Mouse (Mus musculus): ENCODE data around the gene Rgs6. TPM values are rescaled to one million over a fixed set of nuclear protein-coding genes. Genes with fewer than 3 reads are reported as not detected.

Rgs6 gene
- total and polyA plus RNA-seq, 3 experiments: not detected

- dilution Hi-C loops (cut with MboI; ENCODE audit: extremely low pct_ligation_motif_present, extremely low pct_unique_long_range_greater_than_20kb, low sequenced_read_pairs): no loop called here
- in situ Hi-C loops (cut with MboI; ENCODE audit: low pct_ligation_motif_present, low pct_unique_long_range_greater_than_20kb, low sequenced_read_pairs): no loop called here
- H3K4me1 ChIP-seq (ENCODE audit: control insufficient read depth in 1 of 2, insufficient read depth in 2 of 2): peaks cover 0 to 6% of the 10 kb centered on the region in 2 experiments; a peak in 1 of 4 replicates
These were observed 111.4 kb downstream of the Rgs6 start for GRCm38 (mm10) chr12:82699528-82699905.

GRCm38 (mm10) chr12:82700241-82700640, 112.1 kb downstream of the Rgs6 start:
- H3K27ac ChIP-seq (ENCODE audit: insufficient read depth, low read depth): no peak overlapping the region
- no peaks in the 10 kb centered on the region for H3K79me2 ChIP-seq (replicated peaks; ENCODE audit: control insufficient read depth, extremely low read depth, insufficient read depth, poor library complexity, severe bottlenecking)
- no peak overlapping the region for H3K4me3 ChIP-seq (replicated peaks in 1 of 3; ENCODE audit: low read depth in 2 of 3, low read length in 2 of 3, poor library complexity in 1 of 3)
- peaks cover 0 to 6% of the 10 kb centered on the region in 2 experiments; a peak in 1 of 4 replicates for H3K4me1 ChIP-seq (ENCODE audit: control insufficient read depth in 1 of 2, insufficient read depth in 2 of 2)
- in situ Hi-C loops (cut with MboI; ENCODE audit: low pct_ligation_motif_present, low pct_unique_long_range_greater_than_20kb, low sequenced_read_pairs) (no loop called here), dilution Hi-C loops (cut with MboI; ENCODE audit: extremely low pct_ligation_motif_present, extremely low pct_unique_long_range_greater_than_20kb, low sequenced_read_pairs) (no loop called here)
- H3K9me3 ChIP-seq (replicated peaks; ENCODE audit: low read length): no peaks in the 10 kb centered on the region
- no peaks in the 10 kb centered on the region for H3K36me3 ChIP-seq (replicated peaks in 1 of 2; ENCODE audit: control insufficient read depth in 1 of 2, insufficient read depth in 1 of 2, low read length in 1 of 2)
- TF ChIP-seq NRF1 (IDR thresholded peaks at IDR 0.05; ENCODE audit: low read depth, low read length) (no peak), JUND (conservative IDR thresholded peaks at IDR 0.05; ENCODE audit: low read depth, low read length) (no peak), PAX5 (IDR thresholded peaks at IDR 0.05; ENCODE audit: low read length) (no peak), GABPA (IDR thresholded peaks at IDR 0.05; ENCODE audit: insufficient replicate concordance, low read depth, low read length) (no peak), JUN (IDR thresholded peaks at IDR 0.05; ENCODE audit: insufficient read depth, low read depth, low read length) (no peak), TBP (conservative IDR thresholded peaks at IDR 0.05; ENCODE audit: low read depth, low read length) (no peak), ETS1 (conservative IDR thresholded peaks at IDR 0.05; ENCODE audit: low read depth, low read length) (no peak), ZNF384 (IDR thresholded peaks at IDR 0.05; ENCODE audit: low read depth, low read length) (no peak), USF1 (IDR thresholded peaks at IDR 0.05; ENCODE audit: low read depth, low read length) (no peak), CHD2 (IDR thresholded peaks at IDR 0.05; ENCODE audit: low read length) (no peak), UBTF (IDR thresholded peaks at IDR 0.05; ENCODE audit: low read depth, low read length) (no peak), CHD1 (IDR thresholded peaks at IDR 0.05; ENCODE audit: low read depth, low read length) (no peak), BHLHE40 (IDR thresholded peaks at IDR 0.05; ENCODE audit: low read depth, low read length) (no peak), RAD21 (IDR thresholded peaks at IDR 0.05; ENCODE audit: low read depth, low read length) (no peak), MAFK (IDR thresholded peaks at IDR 0.05; ENCODE audit: insufficient replicate concordance, low read length) (no peak), TCF12 (IDR thresholded peaks at IDR 0.05; ENCODE audit: low read depth, low read length) (no peak), MAX (IDR thresholded peaks at IDR 0.05; ENCODE audit: low read length) (no peak)
- no peak overlapping the region for H3K4me2 ChIP-seq (ENCODE audit: insufficient read depth, low read depth, poor library complexity, severe bottlenecking)
- DNase-seq (ENCODE audit: extremely low read depth): no peak
- H3K27me3 ChIP-seq (replicated peaks): no peaks in the 10 kb centered on the region
- H3K9ac ChIP-seq (ENCODE audit: insufficient read depth, low read depth): no peak overlapping the region

More at GRCm38 (mm10) chr12:82699528-82699905, 111.4 kb downstream of the Rgs6 start:
- Histone ChIP-seq H3K4me3 (replicated peaks in 1 of 3; ENCODE audit: low read depth in 2 of 3, low read length in 2 of 3, poor library complexity in 1 of 3) (no peak overlapping the region), H3K27ac (ENCODE audit: insufficient read depth, low read depth) (no peak overlapping the region), H3K9me3 (replicated peaks; ENCODE audit: low read length) (no peaks in the 10 kb centered on the region), H3K27me3 (replicated peaks) (no peaks in the 10 kb centered on the region), H3K36me3 (replicated peaks in 1 of 2; ENCODE audit: control insufficient read depth in 1 of 2, insufficient read depth in 1 of 2, low read length in 1 of 2) (no peaks in the 10 kb centered on the region), H3K79me2 (replicated peaks; ENCODE audit: control insufficient read depth, extremely low read depth, insufficient read depth, poor library complexity, severe bottlenecking) (no peaks in the 10 kb centered on the region), H3K9ac (ENCODE audit: insufficient read depth, low read depth) (no peak overlapping the region), H3K4me2 (ENCODE audit: insufficient read depth, low read depth, poor library complexity, severe bottlenecking) (no peak overlapping the region)
- no peak for DNase-seq (ENCODE audit: extremely low read depth)
- no peak for TF ChIP-seq RAD21 (IDR thresholded peaks at IDR 0.05; ENCODE audit: low read depth, low read length)
- no peak for TF ChIP-seq ZKSCAN1 (IDR thresholded peaks at IDR 0.05; ENCODE audit: borderline replicate concordance, low read depth, low read length)
- no peak for TF ChIP-seq EP300 (IDR thresholded peaks at IDR 0.05; ENCODE audit: low read length)
- TF ChIP-seq MXI1 (IDR thresholded peaks at IDR 0.05; ENCODE audit: low read depth, low read length): no peak
- TF ChIP-seq MAFK (IDR thresholded peaks at IDR 0.05; ENCODE audit: insufficient replicate concordance, low read length): no peak
- TF ChIP-seq NRF1 (IDR thresholded peaks at IDR 0.05; ENCODE audit: low read depth, low read length): no peak
- TF ChIP-seq HCFC1 (IDR thresholded peaks at IDR 0.05; ENCODE audit: low read depth, low read length): no peak
